Mouse (Mus musculus): Measurements from ENCODE around the gene 1190005I06Rik. TPM values are rescaled to one million over a fixed set of nuclear protein-coding genes. Genes with fewer than 3 reads are reported as not detected.

1190005I06Rik gene
- polyA plus RNA-seq, 1 experiment: 1.6 TPM

- peaks cover 89% of the 10 kb centered on the region for H3K36me3 ChIP-seq (ENCODE audit: control insufficient read depth, insufficient read depth, low read length)
- WGBS: 59% methylated on average over 13 of the region's 13 CpGs
- no peaks in the 10 kb centered on the region for H3K4me1 ChIP-seq (ENCODE audit: control insufficient read depth, insufficient read depth, insufficient read length, low read length)
- no peak overlapping the region for H3K4me3 ChIP-seq (ENCODE audit: low read depth, low read length)
- TF ChIP-seq POLR2A (IDR thresholded peaks at IDR 0.05; ENCODE audit: low read depth, low read length) (no peak), CTCF (IDR thresholded peaks at IDR 0.05; ENCODE audit: extremely low read depth, insufficient read length, insufficient replicate concordance, low read depth, low read length) (peak; percentile 90)
- no peak overlapping the region for H3K27ac ChIP-seq (ENCODE audit: insufficient read depth, low read depth, low read length)
- no peaks in the 10 kb centered on the region for H3K27me3 ChIP-seq (ENCODE audit: control insufficient read depth, insufficient read depth, low read length)
Measured at GRCm38 (mm10) chr8:120569939-120570715, 77.3 kb downstream of the 1190005I06Rik start.

DNA sequence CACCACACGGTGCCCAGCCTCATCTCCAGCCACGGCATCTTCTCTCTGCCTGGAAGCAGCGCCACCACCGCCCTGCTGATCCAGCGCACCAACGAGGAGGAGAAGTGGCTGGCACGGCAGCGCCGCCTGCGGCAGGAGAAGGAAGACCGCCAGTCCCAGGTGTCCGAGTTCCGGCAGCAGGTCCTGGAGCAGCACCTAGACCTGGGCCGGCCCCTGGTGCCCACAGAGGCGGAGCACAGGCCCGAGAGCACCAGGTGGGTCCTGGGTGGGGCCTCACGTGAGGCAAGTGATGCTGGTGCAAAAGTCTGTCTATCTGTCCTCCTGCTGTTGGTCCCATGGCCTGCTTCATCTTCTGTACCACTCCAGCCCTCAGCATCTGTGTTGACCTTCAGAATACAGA is 78.3 kb downstream of the 1190005I06Rik start:
- 91% methylated on average over 17 of the region's 17 CpGs for WGBS
- Histone ChIP-seq H3K4me3 (ENCODE audit: low read depth, low read length) (no peak overlapping the region), H3K36me3 (ENCODE audit: control insufficient read depth, insufficient read depth, low read length) (peaks cover 86% of the 10 kb centered on the region), H3K27ac (ENCODE audit: insufficient read depth, low read depth, low read length) (no peak overlapping the region), H3K27me3 (ENCODE audit: control insufficient read depth, insufficient read depth, low read length) (no peaks in the 10 kb centered on the region), H3K4me1 (ENCODE audit: control insufficient read depth, insufficient read depth, insufficient read length, low read length) (peaks cover 4% of the 10 kb centered on the region; the same call in 1 of the 2 replicates)
- no peak for TF ChIP-seq CTCF (IDR thresholded peaks at IDR 0.05; ENCODE audit: extremely low read depth, insufficient read length, insufficient replicate concordance, low read depth, low read length)
- TF ChIP-seq POLR2A (IDR thresholded peaks at IDR 0.05; ENCODE audit: low read depth, low read length): no peak

GRCm38 (mm10) chr8:120568164-120568798 is 79.2 kb downstream of the 1190005I06Rik start:
- H3K4me1 ChIP-seq (ENCODE audit: control insufficient read depth, insufficient read depth, insufficient read length, low read length): peaks cover 10% of the 10 kb centered on the region
- 97% methylated on average over 37 of the region's 37 CpGs for WGBS
- no peak overlapping the region for H3K4me3 ChIP-seq (ENCODE audit: low read depth, low read length)
- H3K36me3 ChIP-seq (ENCODE audit: control insufficient read depth, insufficient read depth, low read length): peaks cover 84% of the 10 kb centered on the region
- TF ChIP-seq POLR2A (IDR thresholded peaks at IDR 0.05; ENCODE audit: low read depth, low read length): no peak
- no peak for TF ChIP-seq CTCF (IDR thresholded peaks at IDR 0.05; ENCODE audit: extremely low read depth, insufficient read length, insufficient replicate concordance, low read depth, low read length)
- no peaks in the 10 kb centered on the region for H3K27me3 ChIP-seq (ENCODE audit: control insufficient read depth, insufficient read depth, low read length)
- H3K27ac ChIP-seq (ENCODE audit: insufficient read depth, low read depth, low read length): no peak overlapping the region

DNA sequence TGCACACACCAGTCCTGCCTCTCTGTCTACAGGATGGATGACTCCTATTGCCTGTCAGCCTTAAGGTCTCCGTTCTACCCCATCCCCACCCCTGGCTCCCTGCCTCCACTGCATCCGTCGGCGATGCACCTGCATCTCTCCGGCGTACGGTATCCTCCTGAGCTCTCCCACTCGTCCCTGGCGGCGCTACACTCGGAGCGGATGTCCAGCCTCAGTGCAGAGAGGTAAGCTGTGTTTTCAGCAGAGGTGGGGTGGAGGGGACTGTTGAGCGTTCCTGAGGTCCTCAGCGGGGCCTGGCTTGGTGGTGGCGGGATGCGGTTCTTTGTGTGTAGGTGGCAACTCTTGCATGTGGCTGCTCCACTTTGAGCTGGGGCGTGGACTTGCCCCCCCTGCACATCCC is 79.7 kb downstream of the 1190005I06Rik start:
- no peak overlapping the region for H3K27ac ChIP-seq (ENCODE audit: insufficient read depth, low read depth, low read length)
- peaks cover 82% of the 10 kb centered on the region for H3K36me3 ChIP-seq (ENCODE audit: control insufficient read depth, insufficient read depth, low read length)
- TF ChIP-seq POLR2A (IDR thresholded peaks at IDR 0.05; ENCODE audit: low read depth, low read length) (no peak), CTCF (IDR thresholded peaks at IDR 0.05; ENCODE audit: extremely low read depth, insufficient read length, insufficient replicate concordance, low read depth, low read length) (no peak)
- 98% methylated on average over 17 of the region's 17 CpGs for WGBS
- H3K4me3 ChIP-seq (ENCODE audit: low read depth, low read length): no peak overlapping the region
- no peaks in the 10 kb centered on the region for H3K27me3 ChIP-seq (ENCODE audit: control insufficient read depth, insufficient read depth, low read length)
- H3K4me1 ChIP-seq (ENCODE audit: control insufficient read depth, insufficient read depth, insufficient read length, low read length): peaks cover 12% of the 10 kb centered on the region

DNA sequence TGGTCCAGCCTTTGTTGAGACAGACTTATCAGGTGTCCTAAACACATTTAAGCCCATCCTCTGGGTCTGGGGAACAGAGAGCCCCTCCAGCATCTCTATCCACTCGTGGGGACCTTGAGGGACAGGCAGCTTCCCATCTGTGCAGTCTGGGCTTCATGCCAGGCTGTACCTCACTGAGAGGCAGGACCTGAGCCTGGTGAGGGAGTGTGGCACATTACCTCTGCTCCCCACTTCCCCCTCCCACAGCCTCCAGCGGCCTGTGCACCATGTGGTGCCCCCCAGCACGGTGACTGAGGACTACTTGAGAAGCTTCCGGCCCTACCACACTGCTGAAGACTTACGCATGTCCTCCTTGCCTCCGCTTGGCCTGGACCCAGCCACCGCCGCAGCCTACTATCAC is 80.8 kb downstream of the 1190005I06Rik start:
- H3K36me3 ChIP-seq (ENCODE audit: control insufficient read depth, insufficient read depth, low read length): peaks cover 77% of the 10 kb centered on the region
- H3K4me1 ChIP-seq (ENCODE audit: control insufficient read depth, insufficient read depth, insufficient read length, low read length): peaks cover 17% of the 10 kb centered on the region
- H3K27me3 ChIP-seq (ENCODE audit: control insufficient read depth, insufficient read depth, low read length): no peaks in the 10 kb centered on the region
- H3K4me3 ChIP-seq (ENCODE audit: low read depth, low read length): no peak overlapping the region
- TF ChIP-seq CTCF (IDR thresholded peaks at IDR 0.05; ENCODE audit: extremely low read depth, insufficient read length, insufficient replicate concordance, low read depth, low read length): no peak
- TF ChIP-seq POLR2A (IDR thresholded peaks at IDR 0.05; ENCODE audit: low read depth, low read length): no peak
- WGBS: 88% methylated on average over 8 of the region's 8 CpGs
- no peak overlapping the region for H3K27ac ChIP-seq (ENCODE audit: insufficient read depth, low read depth, low read length)

DNA sequence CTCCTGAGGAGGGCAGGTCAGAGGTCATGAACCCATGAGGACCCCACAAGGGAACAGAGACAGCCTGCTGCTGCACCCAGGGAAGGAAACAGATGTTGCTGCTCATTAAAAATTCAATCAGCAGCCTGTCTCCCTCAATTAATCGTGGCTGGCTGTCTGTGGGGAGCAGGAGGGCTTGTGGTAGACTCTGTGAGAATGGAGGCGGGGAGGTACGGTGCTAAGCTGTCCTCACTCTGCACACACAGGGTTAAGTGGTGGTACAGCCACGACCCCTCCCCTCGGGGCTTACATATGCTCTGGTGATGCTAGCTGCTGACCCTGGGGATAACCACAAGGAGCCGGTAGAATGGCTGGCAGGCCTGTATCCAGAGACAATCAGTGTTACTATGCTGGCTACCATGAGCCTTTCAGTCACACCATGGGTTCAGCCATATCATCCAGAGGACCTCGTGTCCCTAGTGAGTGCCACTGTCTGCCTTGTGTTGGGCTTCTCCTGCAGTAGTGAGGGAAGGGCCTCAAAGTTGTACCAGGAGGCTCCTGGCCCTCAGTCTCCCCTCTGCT is 82.2 kb downstream of the 1190005I06Rik start:
- Histone ChIP-seq H3K36me3 (ENCODE audit: control insufficient read depth, insufficient read depth, low read length) (peaks cover 67% of the 10 kb centered on the region), H3K4me1 (ENCODE audit: control insufficient read depth, insufficient read depth, insufficient read length, low read length) (peaks cover 20% of the 10 kb centered on the region), H3K27ac (ENCODE audit: insufficient read depth, low read depth, low read length) (no peak overlapping the region), H3K4me3 (ENCODE audit: low read depth, low read length) (no peak overlapping the region), H3K27me3 (ENCODE audit: control insufficient read depth, insufficient read depth, low read length) (no peaks in the 10 kb centered on the region)
- WGBS: 76% methylated on average over 7 of the region's 7 CpGs
- TF ChIP-seq POLR2A (IDR thresholded peaks at IDR 0.05; ENCODE audit: low read depth, low read length): no peak
- TF ChIP-seq CTCF (IDR thresholded peaks at IDR 0.05; ENCODE audit: extremely low read depth, insufficient read length, insufficient replicate concordance, low read depth, low read length): no peak

Data from small intestine, adult 2 months (tissue).